Mouse (Mus musculus) heart, embryonic 12.5 days (tissue): ENCODE results near the gene Rdm1. TPM values are rescaled to one million over a fixed set of nuclear protein-coding genes. Genes with fewer than 3 reads are reported as not detected.
"Not testable (repeated sequence)": the region's sequence is repeated elsewhere in the genome, so short reads cannot be mapped to it uniquely, and the experiment has no call there.

Experiments used
- ATAC-seq: fragments of 200-750 bp; cut with Nextera tagmentation; 2 replicates; pipeline ENCODE4 v1.8.0; 2017; ENCODE audit warnings: moderate TSS enrichment, moderate library complexity; ENCODE audit not compliant: insufficient number of reproducible peaks, low FRiP score
- H3K27ac ChIP-seq: fragments of 300-500 bp; sonication (generic); 2 replicates; pipeline ENCODE4 v1.5.1; 2016; ENCODE audit warnings: mild to moderate bottlenecking, moderate library complexity; ENCODE audit not compliant: poor library complexity, severe bottlenecking
- H3K27me3 ChIP-seq: fragments of 300-500 bp; sonication (generic); replicated peaks from 2 replicates; pipeline ENCODE4 v1.6.1; 2016; ENCODE audit warnings: mild to moderate bottlenecking, moderate library complexity
- H3K36me3 ChIP-seq: fragments of 300-500 bp; sonication (generic); 2 replicates; pipeline ENCODE4 v1.6.1; 2016; ENCODE audit warnings: mild to moderate bottlenecking, moderate library complexity
- H3K4me1 ChIP-seq: fragments of 300-500 bp; sonication (generic); replicated peaks from 2 replicates; pipeline ENCODE4 v1.6.1; 2016; ENCODE audit warnings: mild to moderate bottlenecking
- H3K4me2 ChIP-seq: fragments of 300-500 bp; sonication (generic); 2 replicates; pipeline ENCODE4 v1.6.1; 2016; ENCODE audit warnings: mild to moderate bottlenecking, moderate library complexity
- H3K4me3 ChIP-seq: fragments of 300-500 bp; sonication (generic); 2 replicates; pipeline ENCODE4 v1.5.1; 2016; ENCODE audit warnings: mild to moderate bottlenecking
- H3K9ac ChIP-seq: fragments of 300-500 bp; sonication (generic); 2 replicates; pipeline ENCODE4 v1.6.1; 2016; ENCODE audit warnings: mild to moderate bottlenecking, moderate library complexity
- H3K9me3 ChIP-seq: fragments of 300-500 bp; sonication (generic); replicated peaks from 2 replicates; pipeline ENCODE4 v1.6.1; 2016; ENCODE audit warnings: mild to moderate bottlenecking, moderate library complexity
- WGBS: fragments of 180-500 bp; shearing (Covaris S2); methylation state at CpG from one replicate; pipeline ENCODE4 v1.1.7; 2016; 5-methylcytosine and 5-hydroxymethylcytosine counted together
- polyA plus RNA-seq: library from polyadenylated mRNA; unstranded; fragments of >200 nt; fragmentation: Nextera tagmentation; extraction: Ambion mirVana; gene quantifications from 2 replicates; pipeline ENCODE4 v1.2.1, GENCODE M21; 2016

Gene Rdm1
- polyA plus RNA-seq, 1 experiment from 2014 or later: 28.3 TPM

DNA sequence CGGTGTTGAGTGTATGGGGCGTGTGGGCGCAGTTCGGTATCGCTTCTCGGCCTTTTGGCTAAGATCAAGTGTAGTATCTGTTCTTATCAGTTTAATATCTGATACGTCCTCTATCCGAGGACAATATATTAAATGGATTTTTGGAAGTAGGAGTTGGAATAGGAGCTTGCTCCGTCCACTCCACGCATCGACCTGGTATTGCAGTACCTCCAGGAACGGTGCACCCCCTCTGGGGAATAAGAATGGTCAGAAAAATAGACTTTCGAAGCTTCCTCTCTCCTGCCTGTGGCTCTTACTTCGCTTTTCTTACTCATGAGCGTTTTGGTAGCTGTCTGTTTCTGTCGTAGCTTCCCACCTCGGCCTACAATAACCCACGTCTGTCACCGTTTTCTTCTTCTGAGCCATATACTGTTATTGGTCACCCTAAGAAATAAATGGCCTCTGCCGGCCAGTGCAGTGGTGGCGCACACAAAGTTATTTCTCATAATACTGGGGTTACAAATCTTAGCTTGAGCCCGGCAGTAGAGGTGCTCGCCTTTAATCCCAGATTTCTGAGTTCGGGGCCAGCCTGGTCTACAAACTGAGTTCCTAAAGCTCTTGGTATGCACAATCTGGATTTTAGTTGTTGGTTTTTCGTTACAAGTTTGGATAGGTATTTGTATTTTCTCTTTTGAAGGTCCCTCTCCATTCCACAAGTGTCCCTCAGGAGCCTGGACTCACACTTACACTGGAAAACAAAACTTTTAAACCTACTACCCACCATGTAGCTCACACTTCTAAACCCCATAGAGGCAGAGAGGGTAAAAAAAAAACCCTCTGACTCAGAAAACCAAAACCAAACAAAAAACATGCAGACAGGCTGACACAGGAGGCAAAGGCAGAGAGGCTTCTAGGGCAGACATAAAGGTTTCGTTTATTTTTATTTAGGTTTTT is 15.0 kb downstream of the Rdm1 start:
- Histone ChIP-seq H3K4me2 (peak overlapping the region; percentile 62; the same call in 1 of the 2 replicates), H3K27ac (peak overlapping the region; percentile 83)
- H3K9ac ChIP-seq, H3K27me3 ChIP-seq, H3K4me1 ChIP-seq, H3K9me3 ChIP-seq, H3K36me3 ChIP-seq, H3K4me3 ChIP-seq: not testable (repeated sequence)
- 4% methylated on average over 15 of the region's 26 CpGs for WGBS
- ATAC-seq: peak; percentile 78

DNA sequence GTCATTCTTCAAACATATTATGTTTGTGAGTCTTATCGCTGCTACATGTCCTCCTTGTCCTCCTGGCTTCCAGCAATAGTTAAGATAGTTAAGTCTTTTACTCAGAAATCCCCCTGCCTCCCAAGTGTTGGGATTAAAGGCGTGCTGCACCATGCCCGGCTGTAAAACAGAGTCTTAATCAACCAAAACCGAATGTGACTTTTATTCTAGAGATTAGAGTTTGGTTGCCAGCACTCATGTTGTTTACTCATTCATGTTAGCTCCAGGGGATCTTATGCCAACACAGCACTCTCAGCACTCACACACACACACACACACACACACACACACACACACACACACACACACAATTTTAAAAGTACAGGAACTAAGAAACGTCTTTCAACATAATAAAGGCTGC is 15.9 kb downstream of the Rdm1 start:
- 51% methylated on average over 5 of the region's 5 CpGs for WGBS
- H3K4me3 ChIP-seq: no peak overlapping the region
- H3K36me3 ChIP-seq: no peaks in the 10 kb centered on the region
- H3K9ac ChIP-seq: no peak overlapping the region
- H3K27ac ChIP-seq: no peak overlapping the region
- peaks cover 7% of the 10 kb centered on the region; the same call in 1 of the 2 replicates for H3K4me1 ChIP-seq
- no peak for ATAC-seq
- no peaks in the 10 kb centered on the region for H3K27me3 ChIP-seq
- H3K4me2 ChIP-seq: no peak overlapping the region
- H3K9me3 ChIP-seq: no peaks in the 10 kb centered on the region

DNA sequence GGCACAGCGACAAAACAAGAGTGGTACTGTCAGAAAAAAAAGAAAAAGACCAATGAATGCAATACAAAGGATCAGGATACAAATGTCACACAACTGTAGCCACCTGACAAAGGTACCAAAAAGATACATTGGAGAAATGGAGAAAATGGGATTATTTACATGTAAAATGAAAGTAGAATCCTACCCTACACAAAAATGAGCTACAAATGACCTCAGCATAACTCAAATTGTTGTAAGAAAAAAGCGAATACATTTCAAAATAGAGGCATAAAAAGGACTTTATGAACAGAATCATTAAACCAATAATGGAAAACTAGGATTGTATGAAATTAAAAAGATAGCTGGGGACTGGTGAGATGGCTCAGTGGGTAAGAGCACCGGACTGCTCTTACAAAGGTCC is 17.6 kb downstream of the Rdm1 start:
- 57% methylated on average over 3 of the region's 3 CpGs for WGBS
- Histone ChIP-seq H3K36me3 (no peaks in the 10 kb centered on the region), H3K9ac (no peak overlapping the region), H3K4me3 (no peak overlapping the region), H3K27ac (no peak overlapping the region), H3K9me3 (no peaks in the 10 kb centered on the region), H3K4me1 (peaks cover 7% of the 10 kb centered on the region; the same call in 1 of the 2 replicates), H3K27me3 (no peaks in the 10 kb centered on the region), H3K4me2 (no peak overlapping the region)
- ATAC-seq: no peak

DNA sequence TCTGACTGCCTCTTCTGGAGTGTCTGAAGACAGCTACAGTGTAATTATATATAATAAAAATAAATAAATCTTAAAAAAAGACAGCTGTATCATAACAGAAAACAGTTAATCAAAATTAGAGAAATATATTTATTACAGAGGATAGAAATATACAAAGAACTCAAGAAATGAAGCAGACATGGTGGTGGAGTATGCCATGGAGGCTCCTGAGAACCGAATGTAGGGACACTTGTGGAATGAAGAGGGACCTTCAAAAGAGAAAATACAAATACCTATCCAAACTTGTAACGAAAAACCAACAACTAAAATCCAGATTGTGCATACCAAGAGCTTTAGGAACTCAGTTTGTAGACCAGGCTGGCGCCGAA is 18.0 kb downstream of the Rdm1 start:
- WGBS: 2% methylated on average over 4 of the region's 4 CpGs
- H3K4me1 ChIP-seq, ATAC-seq, H3K9ac ChIP-seq, H3K4me2 ChIP-seq, H3K4me3 ChIP-seq, H3K36me3 ChIP-seq, H3K27me3 ChIP-seq, H3K9me3 ChIP-seq: not testable (repeated sequence)
- peak overlapping the region; percentile 51 for H3K27ac ChIP-seq

DNA sequence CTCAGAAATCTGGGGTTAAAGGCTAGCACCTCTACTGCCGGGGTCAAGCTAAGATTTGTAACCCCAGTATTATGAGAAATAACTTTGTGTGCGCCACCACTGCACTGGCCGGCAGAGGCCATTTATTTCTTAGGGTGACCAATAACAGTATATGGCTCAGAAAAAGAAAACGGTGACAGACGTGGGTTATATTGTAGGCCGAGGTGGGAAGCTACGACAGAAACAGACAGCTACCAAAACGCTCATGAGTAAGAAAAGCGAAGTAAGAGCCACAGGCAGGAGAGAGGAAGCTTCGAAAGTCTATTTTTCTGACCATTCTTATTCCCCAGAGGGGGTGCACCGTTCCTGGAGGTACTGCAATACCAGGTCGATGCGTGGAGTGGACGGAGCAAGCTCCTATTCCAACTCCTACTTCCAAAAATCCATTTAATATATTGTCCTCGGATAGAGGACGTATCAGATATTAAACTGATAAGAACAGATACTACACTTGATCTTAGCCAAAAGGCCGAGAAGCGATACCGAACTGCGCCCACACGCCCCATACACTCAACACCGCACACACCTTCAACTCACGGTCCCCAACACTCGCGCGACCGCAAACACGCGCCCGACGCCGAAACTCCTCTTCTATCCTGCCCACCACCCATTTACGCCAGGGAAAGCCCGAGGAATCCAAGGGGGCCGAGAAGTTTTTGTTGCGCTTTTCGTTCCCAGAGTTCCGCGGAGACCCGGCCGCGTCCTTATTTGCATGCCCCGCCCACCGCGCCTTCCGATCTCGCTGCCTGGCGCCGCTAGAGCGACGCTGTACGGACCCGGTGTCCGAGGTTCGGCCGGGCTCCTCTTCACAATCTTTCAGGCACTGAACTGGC is 18.7 kb downstream of the Rdm1 start:
- H3K9me3 ChIP-seq, H3K27me3 ChIP-seq, H3K36me3 ChIP-seq, H3K4me1 ChIP-seq: not testable (repeated sequence)
- under 1% methylated on average over 44 of the region's 56 CpGs for whole genome bisulfite sequencing
- peak overlapping the region; percentile 60 for H3K4me2 ChIP-seq
- H3K4me3 ChIP-seq: peak overlapping the region; percentile 42
- ATAC-seq: peak; percentile 84
- H3K27ac ChIP-seq: peak overlapping the region; percentile 93
- peak overlapping the region; percentile 69 for H3K9ac ChIP-seq

DNA sequence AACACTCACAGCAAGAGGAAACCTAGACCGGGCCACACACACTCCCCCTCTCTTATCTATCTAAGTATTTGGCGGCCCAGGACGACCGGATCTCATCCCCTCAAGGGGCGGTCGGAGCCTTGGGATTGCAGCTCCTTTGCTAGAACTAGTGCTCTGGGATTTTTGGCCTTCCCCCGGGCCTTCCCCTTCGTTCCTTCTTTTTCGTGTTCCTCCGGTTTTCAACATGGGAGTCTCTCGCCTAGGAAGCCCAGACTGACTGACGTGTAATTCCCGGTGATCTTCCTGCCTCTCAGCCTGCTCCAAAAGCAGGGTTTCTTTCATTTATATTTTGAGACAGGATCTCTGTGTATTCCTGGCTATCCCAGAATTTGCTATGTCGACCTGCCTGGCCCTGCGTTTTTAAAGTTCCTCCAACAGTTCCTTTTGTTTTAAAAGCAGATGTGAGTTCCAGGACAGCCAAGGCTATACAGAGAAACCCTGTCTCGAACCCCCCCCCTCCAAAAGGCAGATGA is 19.3 kb downstream of the Rdm1 start:
- H3K27me3 ChIP-seq, H3K9me3 ChIP-seq, H3K4me1 ChIP-seq, H3K36me3 ChIP-seq, ATAC-seq: not testable (repeated sequence)
- H3K9ac ChIP-seq: peak overlapping the region; percentile 69
- H3K27ac ChIP-seq: peak overlapping the region; percentile 93
- H3K4me2 ChIP-seq: peak overlapping the region; percentile 60
- WGBS: 13% methylated on average over 16 of the region's 16 CpGs
- peak overlapping the region; percentile 42 for H3K4me3 ChIP-seq

DNA sequence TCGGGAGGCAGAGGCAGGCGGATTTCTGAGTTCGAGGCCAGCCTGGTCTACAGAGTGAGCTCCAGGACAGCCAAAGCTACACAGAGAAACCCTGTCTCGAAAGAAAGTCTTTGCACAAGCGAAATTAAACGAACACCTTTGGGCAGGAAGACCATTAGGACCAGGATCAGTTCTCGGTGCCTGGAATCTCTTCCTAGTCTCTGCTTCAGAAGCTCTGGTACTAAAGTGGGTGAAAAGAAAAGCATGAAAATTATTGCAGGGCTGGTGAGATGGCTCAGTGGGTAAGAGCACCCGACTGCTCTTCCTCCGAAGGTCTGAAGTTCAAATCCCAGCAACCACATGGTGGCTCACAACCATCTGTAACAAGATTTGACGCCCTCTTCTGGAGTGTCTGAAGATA is 20.1 kb downstream of the Rdm1 start:
- H3K4me1 ChIP-seq, H3K9me3 ChIP-seq, H3K36me3 ChIP-seq, ATAC-seq, H3K9ac ChIP-seq, H3K27me3 ChIP-seq, H3K27ac ChIP-seq, H3K4me3 ChIP-seq, H3K4me2 ChIP-seq: not testable (repeated sequence)
- 89% methylated on average over 10 of the region's 10 CpGs for WGBS

DNA sequence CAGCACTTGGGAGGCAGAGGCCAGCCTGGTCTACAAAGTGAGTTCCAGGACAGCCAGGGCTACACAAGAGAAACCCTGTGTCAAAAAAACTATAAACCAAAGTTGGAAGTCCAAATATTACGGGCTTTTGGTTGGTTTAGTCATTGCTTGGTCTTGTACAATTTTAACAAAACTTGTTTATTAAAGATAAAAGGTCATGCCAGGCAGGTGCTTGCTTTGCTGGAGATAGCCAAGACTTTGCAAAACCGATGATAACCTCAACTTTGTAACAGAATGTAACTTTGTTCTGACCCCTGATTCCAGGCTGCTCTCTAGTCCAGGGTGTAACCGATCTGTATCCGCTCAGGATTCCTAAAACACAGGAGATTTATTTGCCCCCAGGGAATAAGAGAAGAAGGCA is 29.4 kb downstream of the Rdm1 start:
- Histone ChIP-seq H3K9ac (no peak overlapping the region), H3K9me3 (no peaks in the 10 kb centered on the region), H3K4me1 (peaks cover 3% of the 10 kb centered on the region; the same call in 1 of the 2 replicates), H3K4me3 (no peak overlapping the region), H3K27ac (no peak overlapping the region), H3K4me2 (no peak overlapping the region), H3K27me3 (no peaks in the 10 kb centered on the region; the same call in 1 of the 2 replicates), H3K36me3 (no peaks in the 10 kb centered on the region)
- ATAC-seq: no peak
- 86% methylated on average over 4 of the region's 4 CpGs for WGBS

DNA sequence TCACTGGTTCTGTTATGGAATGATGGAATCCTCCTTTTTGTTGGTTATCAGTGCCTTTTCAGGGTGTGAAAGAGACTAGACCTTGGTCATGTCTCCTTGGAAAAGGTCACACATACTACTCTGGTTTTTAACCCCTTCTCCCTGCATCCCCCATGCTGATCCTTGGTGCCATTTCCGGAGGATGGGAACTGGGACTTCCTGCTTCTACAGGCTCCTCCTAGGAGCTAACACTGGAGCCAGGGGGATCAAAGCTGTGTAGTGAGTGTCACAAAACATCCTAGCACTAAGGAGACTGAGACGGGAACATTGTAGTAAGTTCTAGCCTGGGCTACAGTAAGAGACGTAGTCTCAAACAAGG is 30.5 kb downstream of the Rdm1 start:
- no peaks in the 10 kb centered on the region; the same call in 1 of the 2 replicates for H3K27me3 ChIP-seq
- no peaks in the 10 kb centered on the region for H3K36me3 ChIP-seq
- peak; percentile 37 for ATAC-seq
- peak overlapping the region; percentile 24; the same call in 1 of the 2 replicates for H3K4me3 ChIP-seq
- 2% methylated on average over 3 of the region's 3 CpGs for WGBS
- H3K4me2 ChIP-seq: peak overlapping the region; percentile 59
- no peaks in the 10 kb centered on the region for H3K9me3 ChIP-seq
- peaks cover 3% of the 10 kb centered on the region; the same call in 1 of the 2 replicates for H3K4me1 ChIP-seq
- H3K9ac ChIP-seq: peak overlapping the region; percentile 77; the same call in 1 of the 2 replicates
- H3K27ac ChIP-seq: peak overlapping the region; percentile 91

DNA sequence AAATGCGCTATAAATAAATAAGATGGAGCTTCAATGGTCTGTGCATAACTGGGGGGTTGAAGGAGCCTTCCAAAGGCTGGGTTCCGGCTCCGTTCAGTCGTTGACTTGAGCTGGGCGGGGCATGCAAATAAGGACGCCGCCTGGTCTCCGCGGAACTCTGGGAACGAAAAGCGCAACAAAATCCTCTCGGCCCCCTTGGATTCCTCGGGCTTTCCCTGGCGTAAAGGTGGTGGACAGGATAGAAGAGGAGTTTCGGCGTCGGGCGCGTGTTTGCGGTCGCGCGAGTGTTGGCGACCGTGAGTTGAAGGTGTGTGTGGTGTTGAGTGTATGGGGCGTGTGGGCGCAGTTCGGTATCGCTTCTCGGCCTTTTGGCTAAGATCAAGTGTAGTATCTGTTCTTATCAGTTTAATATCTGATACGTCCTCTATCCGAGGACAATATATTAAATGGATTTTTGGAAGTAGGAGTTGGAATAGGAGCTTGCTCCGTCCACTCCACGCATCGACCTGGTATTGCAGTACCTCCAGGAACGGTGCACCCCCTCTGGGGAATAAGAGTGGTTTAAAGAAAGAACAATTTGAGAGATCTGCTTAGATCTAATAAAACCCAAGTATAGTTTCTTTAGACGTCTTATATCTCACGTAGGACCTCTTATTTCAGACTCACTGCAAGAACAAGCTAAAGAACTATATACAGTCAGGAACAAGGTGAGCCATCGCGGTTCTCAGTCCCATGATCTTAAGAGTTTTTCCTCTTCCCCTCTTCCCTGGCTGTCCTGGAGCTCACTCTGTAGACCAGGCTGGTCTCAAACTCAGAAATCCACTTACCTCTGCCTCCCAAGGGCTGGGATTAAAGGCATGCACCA is 31.1 kb downstream of the Rdm1 start:
- peak overlapping the region; percentile 91 for H3K27ac ChIP-seq
- under 1% methylated on average over 38 of the region's 40 CpGs for WGBS
- not testable (repeated sequence) for H3K36me3 ChIP-seq, H3K4me1 ChIP-seq, H3K9me3 ChIP-seq, H3K27me3 ChIP-seq
- peak overlapping the region; percentile 59 for H3K4me2 ChIP-seq
- H3K4me3 ChIP-seq: peak overlapping the region; percentile 24; the same call in 1 of the 2 replicates
- peak overlapping the region; percentile 77 for H3K9ac ChIP-seq
- ATAC-seq: peak; percentile 86
